Mouse (Mus musculus) kidney, postnatal 36 days (tissue): ENCODE data around the gene Myo1e.
A peak's percentile ranks its signal among the peaks of the same experiment; 100 is the strongest.

Experiments
- DNase-seq, 2 experiments: peaks; one replicate each; pipeline ENCODE4 v3.0.0; 2021 to 2022; ENCODE audit warnings: mixed read lengths in 2 of 2

Myo1e gene

DNA sequence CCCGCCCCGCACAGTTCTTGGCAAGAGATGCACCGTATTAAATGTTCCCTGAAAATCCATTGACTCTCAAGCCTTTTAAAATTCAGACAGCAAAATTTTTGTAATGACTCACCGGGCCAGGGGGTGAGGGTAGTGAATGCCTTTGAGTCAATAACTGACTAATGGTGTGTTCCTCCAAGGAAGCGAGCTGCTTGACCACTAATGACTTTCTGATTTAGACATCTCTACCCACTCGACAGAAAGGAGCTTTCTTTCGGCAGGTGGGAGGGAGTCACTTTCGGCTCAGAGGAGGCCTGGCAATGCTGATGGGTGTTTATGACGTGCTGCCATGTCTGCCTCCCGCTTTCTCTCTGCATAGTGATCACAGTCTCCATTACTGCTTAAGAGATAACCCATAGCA, 83.6 kb downstream of the Myo1e start:
- DNase-seq = no peak

DNA sequence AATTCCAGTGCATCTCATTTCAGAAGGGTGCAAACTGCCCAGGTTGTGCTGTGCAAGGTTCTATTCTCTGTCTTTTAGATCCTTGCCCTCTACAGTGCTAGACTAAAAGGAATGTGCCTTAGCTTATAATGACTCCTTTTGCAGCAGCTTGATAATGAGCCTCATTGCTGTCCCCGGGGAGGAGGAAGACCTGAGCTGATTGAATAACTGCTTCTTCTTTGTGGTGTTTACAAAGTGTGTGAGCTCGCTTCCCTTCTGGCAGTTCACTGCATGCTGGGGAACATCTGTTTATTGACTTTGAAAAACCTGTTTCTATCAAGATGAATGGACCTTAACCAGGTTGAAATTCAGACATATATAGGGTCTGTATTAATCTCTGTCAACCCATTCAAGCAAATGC, 89.8 kb downstream of the Myo1e start:
- no peak for DNase-seq

DNA sequence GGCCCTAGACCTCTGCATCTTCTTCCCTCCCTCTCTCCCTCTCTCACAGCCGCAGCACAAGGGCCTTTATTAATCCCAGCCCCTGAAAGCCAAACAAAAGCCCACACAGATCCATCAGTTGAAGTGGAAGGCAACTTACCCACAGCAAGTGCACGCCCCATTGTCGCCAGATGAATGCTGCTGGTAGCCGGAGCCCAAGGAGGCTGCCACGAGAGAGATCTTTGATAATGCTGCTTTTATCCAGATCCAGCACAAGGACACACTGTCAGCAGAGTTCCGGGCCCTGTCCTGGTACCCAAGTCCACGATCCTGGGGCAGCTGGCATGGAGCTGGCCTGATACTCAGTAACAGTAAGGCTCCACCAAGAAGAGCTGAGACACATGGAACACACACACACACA, 91.1 kb downstream of the Myo1e start:
- no peak for DNase-seq

DNA sequence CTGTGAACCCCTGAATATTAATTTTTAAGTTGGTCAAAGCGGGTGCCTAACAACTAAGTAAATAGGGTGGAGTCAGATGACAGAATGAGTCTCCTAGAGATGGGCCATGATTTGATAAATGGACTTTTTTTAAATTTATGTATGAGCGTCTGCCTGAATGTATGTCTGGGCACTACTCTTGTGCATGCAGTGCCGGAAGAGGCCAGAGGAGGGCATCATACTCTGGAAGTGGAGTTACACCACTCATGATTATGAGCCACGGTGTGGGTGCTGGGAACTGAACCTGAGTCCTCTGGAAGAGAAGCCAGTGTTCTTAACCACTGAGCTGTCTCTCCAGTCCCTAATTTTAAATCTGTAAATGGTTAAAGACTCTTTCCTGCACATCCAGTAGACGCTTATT, 93.6 kb downstream of the Myo1e start:
- DNase-seq = no peak

DNA sequence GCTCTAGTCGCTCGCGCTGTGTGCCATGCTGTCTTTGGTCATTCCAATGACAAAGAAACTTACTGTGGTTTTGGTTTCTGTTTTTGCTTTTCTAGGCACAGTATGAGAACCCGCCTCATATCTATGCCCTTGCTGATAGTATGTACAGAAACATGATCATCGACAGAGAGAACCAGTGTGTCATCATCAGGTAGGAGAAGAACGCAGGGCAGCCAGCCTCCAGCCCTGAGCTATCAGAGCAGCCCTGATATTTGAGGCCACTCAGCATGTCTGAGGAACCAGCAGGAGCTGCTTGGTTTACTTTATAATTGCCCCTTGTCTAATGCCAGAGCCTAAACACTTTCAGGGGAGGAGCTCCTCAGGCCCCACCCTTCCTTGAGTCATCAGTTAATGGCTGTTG, 94.4 kb downstream of the Myo1e start:
- DNase-seq = no peak

DNA sequence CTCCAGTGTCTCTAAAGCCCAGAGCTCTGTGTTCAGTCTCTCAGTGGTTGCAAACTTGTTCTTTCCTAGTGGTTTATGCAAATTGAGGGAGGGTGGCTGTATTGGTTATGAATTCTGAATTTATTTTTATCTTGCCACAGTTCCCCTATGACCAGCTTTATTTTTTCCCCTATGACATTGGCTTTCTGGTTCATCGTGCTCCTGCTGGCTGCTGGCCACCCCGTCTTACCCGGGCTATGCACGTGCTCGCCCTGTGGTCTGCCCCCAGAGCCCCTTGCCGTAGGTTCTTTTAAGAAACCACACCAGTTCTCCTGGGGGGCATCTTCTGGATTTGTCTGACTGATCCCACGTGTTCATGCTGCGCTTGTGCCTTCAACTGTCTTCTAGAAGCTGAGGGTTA, 97.8 kb downstream of the Myo1e start:
- DNase-seq = no peak

DNA sequence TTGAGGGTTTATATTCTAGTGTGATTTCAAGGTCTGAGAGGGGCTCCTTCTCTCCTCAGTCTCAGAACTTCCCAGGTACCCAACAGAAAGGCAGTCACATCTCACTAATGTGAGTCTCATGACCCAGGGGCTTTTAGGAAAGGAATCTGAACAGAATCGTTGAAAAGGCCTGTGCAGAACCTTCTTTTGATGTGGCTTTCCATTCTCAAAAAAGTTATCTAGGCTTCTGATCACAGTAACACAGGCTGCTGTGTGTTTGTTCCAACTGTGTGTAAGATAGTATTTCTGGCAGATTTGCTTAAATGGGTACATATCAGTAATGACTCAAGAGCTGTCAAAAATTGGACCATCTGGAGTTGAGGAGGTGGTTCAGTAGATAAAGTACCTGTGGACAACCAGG, 102.9 kb downstream of the Myo1e start:
- no peak for DNase-seq

DNA sequence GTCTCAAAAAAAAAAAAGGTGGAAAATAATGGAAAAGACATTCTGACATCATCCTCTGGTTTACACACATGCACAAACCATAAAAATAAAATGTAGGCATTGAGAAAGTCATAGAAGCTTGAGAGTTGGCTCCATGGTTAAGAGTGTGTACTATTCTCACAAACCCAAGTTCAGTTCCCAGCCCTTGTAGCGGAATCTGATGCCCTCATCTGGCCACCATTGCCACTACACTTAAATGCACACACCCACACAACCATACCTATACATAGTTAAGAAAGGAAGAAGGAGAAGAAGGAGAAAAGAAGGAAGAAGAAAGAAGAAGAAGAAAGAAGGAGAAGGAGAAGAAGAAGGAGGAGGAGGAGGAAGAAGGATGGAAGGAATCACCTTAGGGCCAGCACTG, 106.9 kb downstream of the Myo1e start:
- peak in 1 of 2 experiments; percentile 34 for DNase-seq

DNA sequence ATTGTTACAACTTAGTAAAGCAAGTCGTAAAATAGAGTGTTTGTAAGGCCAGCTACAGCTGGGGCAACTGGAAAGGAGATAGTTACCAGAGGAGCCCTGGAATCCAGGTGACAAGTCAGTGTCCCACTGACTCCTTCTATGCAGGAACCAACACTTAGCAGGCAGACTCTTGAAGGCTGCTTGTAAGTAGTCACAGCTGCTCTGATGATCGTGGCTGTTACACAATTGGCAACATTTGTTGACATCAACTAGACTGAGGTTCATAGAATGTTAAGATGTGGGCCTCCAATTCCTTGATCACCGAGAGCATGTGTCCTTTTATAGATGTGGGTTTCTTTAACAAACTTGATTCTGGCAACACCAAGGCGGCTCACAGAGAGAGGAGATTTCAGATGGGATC, 108.0 kb downstream of the Myo1e start:
- no peak for DNase-seq

DNA sequence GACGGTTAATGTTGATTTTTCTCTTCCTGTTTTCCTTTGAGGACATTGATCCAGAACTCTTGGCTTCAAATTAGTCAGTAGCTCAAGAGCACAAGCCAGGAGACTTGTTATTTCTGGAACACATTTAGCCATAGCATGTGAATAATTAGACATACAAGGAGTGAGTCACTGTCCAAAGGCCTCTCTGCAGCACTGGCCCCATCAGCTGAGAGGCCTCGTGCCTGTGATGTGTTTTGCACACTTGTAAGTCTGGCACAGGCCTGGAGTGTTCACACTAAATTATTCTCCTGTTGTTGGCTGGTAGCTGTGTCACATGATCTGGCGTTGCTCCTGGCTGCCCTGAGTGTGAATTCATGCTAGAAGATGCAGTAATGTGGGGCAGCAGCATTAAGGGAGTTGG, 111.5 kb downstream of the Myo1e start:
- peak; percentile 58 to 63 for DNase-seq

DNA sequence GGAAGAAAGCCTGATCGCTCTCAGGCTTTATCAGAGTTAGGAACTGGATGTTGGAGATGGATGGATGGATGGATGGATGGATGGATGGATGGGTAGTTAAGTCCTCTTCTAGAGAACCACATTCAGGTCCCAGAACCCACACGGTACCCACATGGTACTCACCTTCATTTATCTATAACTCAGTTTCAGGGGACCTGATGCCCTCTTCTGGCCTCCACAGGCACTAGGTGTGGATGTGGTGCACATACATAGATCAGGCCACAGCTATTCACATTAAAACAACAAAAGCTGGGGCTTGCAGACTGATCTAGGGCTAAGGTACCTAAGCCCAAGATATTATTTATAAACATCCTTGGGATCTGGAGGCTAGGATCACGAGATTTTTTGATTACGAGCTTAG, 117.2 kb downstream of the Myo1e start:
- DNase-seq = no peak

DNA sequence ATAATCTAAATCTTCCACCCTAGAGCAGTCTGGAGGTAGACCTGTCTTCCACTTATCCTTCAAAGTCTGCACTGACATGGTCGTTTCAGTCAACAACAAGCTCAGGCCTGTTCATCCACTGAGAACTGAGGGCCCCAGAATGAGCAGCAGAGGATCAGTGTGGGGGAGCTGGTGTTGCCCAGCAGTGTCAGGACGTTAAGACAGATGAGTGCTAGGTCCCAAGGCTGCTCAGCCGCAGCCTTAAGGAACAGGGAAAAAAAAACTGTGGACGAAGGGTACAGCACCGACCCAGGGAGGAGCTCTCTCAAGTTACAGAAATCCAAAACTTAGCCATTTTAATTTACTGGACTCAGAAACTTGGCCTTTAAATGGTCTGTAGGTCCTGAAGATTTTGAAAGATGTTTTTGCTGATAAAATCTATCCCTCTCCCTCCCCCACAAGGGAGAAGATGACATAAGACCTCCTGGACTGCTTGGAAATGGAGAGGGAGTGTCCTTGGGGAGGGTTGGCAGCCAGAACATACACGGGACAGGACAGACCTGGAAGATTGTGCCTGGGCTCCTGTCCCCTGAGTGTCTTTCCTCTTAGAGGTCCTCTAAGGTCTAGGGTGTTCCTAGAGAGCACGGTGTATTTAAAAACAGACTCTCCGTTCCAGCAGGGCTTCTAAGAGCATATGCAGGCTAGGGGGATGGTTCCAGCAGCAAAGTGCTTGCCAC, 118.9 kb downstream of the Myo1e start:
- DNase-seq = no peak

DNA sequence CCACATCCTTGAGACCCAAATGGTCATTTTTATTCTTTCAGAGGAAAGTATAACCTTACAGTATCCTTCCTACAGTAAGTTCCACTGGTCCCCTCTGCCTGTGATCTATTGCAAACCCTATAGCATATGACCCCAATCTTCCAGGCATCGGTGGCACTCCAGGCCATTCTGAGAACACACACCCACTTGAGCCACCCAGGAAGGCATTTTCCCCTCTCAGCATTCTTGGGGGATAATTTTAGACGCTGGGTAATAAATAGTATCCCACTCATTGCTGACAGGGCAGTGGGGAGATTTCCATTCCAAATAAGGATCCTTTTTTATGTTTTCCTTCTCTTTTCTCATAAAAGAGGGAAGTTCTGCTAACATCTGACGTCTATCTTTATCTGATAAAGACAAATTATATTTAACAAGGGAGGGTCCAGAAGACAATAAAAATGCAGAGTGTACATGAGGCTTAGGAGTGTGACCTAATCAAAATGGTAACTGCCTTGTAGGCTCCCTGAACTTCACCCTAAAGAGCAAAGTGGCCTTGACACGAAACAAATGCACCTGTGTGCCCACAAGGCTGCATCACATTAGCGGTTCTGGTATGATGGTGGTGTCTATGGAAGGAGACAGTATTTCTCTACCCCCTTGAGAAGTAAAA, 121.2 kb downstream of the Myo1e start:
- DNase-seq = no peak

DNA sequence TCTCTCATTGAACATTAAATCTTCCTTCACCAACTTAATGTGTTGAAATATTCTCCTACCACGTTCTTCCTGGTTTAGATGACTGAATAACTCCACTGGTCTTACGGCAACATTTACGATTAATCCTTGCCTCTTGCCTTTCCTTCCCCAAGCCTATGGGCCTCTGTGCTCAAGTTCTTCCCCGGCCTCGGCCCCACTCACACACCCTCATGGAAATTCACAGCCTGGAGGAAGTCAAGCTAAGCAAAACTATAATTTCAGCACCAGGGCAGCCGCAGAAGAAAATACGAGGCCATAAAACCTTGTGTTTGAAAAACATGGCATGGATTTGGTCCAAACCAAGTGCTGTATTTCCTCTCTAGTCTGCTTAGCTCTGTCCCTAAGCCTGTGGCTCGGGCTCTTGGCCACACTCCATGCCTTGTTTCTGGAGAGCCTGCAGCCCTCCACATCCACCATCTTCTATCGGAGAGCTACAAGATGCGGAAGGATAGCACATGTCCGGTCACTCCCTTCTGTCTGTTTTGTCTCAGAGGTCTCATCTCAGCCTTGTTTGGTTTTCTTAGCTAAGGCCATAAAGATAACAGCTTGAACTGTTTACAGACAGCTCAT, 124.7 kb downstream of the Myo1e start:
- DNase-seq = peak in 1 of 2 experiments; percentile 47

DNA sequence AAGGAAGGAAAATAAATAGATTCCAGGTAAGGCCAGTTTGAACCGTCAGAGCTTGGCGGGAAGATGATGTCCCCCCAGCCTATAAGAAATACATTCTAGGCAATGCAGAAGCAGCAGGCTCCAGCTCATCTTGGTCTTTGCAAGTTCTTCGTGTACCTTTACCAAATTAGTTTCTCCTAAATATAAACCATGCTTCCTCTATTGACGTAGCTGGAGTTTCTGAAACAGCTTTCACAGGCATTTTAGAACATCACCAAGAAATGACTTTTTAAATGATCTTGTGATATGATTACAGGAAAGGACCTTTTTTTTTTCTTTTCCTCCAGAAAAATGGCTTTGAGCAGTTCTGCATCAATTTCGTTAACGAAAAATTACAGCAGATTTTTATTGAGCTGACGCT, 131.2 kb downstream of the Myo1e start:
- DNase-seq = no peak

DNA sequence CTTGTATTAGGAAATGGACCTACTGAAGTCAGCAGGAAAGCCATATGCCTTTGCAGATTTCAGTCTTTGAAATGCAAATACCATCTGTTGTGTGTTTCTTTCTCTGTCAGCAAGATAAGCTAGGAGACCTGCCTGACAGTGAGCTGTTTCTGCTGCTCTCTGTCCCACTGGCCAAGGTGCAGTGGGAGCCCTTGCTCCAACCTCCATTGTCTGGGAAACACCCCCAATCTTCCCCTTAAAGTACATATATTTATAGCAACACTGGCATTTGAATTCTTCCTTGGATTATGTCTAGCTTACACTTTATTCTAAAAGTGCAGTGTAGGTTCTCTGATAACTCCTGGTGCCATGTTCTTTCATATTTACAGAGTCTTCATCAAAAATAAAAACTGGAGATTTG, 131.7 kb downstream of the Myo1e start:
- DNase-seq = no peak

DNA sequence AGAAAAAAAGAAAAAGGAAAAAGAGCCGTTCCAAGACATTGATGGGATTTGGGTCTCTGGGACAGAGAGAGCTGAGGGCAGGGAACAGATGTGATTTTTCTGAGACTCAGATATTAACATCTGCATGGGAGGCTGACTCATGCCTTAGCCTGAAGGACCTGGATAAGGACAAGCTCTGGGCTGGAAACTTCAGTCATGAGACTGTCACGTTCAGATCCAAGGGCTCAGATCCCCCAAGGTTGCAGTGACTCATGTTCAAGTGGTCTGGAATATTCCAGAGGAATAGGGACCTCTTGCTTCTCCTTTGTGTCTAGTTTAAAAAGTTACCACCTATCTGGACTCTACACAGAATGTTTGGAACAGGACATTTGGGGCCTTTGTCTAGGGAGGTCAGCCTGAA, 142.1 kb downstream of the Myo1e start:
- no peak for DNase-seq

DNA sequence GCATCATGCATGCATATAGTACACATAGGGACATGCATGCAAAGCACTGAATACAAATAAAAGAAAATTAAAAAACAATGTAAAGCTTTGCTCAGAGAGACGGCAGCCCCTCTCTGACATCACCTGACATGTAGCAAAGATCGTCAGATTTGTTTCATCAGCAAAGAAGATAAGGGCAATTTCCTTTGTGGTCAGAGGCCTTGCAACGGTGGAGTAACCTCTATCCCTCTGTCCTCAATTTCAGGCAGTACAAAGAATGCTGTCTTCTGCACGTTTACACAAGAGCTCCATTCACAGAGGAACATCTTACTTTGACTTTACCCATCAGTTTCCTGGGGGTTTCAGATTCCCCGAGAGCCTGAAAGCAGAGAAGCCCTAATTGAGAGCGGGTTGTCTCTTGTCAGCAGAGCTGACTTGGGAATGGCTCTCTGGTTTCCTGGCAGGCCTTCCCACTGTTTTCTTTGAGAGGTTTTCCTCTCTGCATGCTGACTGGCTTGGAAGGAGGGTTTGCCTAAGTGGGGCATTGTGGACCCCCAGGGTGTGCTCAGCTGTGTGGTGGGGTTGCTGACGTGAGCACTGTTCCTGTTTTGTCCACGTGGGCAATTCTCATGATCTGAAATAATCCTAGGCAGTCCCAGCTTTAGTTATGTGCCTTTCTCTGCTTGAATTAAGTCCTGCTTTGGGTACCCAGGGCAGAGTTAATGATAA, 144.6 kb downstream of the Myo1e start:
- DNase-seq = no peak

DNA sequence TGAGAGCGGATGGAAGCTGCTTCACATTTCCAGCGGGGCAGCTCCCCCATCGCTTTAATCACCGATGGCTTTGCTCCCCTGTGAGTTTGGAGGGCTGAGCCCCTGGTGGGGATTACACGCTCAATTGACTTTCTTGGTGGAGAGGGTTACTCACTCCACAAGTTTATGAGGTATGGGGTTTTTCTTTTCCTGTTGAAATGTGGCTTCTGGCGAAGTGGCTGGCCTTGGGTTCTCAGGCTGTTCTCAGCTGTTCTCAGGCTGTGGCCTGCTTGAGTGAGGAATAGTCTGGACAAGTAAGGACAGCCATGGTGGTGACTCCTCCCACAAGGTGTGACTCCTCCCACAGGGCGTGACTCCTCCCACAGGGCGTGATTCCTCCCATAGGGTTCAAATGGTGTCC, 149.1 kb downstream of the Myo1e start:
- peak in 1 of 2 experiments; percentile 19 for DNase-seq

DNA sequence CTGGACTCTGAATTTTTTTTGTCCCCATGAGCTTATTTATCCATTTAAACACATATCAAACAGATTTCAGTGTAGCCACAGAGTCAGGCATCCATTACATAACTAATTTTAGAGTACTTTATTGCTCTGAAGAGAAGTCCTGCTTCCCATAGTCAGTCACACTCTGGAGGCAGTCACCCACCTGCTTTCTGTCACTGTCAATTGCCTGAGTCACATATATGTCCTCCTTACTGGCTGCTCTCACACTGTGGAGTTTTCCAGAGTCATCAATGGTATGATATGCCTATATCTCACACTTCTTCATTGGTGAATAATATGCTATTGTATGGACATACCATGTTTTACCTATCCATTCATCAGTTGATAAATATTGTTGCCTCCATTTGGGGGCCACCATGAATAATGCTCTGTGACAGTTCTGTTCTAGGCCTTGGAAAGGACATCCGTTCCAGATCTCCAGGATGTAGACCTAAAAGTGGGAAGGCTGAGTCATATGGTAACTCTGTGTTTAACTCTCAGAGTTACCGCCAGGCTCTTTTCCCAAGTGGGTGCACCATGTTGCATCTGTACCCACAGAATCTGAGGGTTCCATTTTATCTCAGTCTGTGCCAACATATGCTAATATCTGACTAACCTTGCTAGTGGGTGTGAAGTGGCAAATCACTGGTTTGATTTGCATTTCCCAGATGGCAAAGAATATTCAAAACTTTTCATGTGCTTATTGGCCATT, 152.4 kb downstream of the Myo1e start:
- no peak for DNase-seq

DNA sequence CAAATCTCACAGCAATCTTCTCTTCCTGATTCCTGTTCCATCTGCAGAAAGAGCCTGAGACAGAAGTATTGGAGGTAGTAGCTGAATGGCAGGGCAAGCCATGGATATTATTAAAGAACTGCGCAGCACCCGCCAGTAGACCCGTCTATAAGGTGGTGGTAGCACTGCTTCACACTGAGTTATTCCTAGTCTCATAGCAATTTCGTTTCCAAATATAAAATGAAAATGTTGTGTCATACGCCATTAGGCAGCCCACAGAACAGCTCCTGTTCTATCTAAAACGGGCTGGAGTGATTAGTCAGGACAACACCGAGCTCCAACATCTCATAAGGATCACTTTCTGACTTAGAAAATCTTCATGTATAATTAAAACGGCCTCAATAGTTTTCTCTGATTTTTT, 157.6 kb downstream of the Myo1e start:
- no peak for DNase-seq

DNA sequence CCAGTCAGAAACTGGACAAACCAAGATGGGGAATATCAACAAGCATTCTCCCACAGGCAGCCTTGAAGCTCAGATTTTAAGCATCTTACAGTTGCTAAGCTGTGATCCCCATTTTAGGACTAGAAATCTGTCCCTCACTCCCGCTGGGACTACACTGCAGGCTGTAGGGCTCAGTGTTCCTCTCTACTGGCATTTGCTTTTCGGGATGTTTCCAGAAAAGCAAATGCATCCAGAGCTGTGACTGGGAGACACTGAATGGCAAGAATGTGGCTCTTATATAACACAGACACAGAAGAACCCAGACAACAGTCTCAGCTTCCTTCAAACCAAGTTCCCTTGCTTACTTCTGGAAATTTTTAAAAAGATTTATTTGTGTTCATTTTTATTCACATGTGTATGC, 158.8 kb downstream of the Myo1e start:
- no peak for DNase-seq

DNA sequence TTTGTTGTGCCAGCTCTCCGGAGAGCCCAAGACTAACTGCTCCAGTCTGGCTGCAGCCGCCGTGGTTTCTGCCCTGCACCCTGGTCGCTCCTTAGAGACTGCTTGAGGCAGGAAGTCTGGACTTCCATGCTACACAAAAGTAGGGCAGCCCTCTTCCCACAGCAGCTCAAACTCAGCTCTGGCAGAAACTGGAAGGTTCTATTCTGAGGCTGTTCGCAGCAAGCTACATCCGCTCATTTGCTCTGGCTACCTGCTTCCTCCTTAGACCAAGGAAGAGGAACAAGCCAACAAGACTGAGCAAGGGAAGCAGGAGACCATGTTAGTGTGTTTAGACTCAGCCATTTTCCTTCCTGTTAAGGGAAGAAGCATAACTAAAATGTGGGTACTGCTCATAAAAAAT, 159.7 kb downstream of the Myo1e start:
- no peak for DNase-seq
